Mouse (Mus musculus) kidney, postnatal 10 days (tissue): ENCODE data around the gene Olfr713.
A peak's percentile ranks its signal among the peaks of the same experiment; 100 is the strongest.

Experiments used
- DNase-seq: peaks from one replicate; pipeline ENCODE4 v3.0.0; 2021; ENCODE audit warnings: mixed read lengths

Olfr713 gene

DNA sequence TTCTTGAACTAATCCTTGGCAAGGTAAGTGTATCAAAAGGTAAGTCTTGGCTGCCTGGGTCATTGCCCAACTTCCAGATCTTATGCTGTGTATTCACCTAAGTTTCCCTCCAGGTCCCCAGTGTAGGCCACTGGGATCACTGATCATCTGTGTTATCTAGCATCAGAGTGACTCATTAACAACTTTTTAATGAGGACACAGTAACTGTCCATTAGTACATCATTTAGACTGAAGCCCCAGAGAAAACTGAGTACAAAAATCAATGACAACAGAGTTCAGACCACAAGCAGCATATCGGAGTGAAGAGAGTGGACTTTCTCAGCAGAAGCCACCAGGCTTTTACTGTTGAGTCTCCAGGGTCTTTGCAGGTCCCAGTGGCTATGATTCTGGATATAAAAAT lies at the start of gene Olfr713:
Olfr713 (plus strand) TSS at position 301 of the 400 bp plus-strand sequence.
- no peak for DNase-seq

DNA sequence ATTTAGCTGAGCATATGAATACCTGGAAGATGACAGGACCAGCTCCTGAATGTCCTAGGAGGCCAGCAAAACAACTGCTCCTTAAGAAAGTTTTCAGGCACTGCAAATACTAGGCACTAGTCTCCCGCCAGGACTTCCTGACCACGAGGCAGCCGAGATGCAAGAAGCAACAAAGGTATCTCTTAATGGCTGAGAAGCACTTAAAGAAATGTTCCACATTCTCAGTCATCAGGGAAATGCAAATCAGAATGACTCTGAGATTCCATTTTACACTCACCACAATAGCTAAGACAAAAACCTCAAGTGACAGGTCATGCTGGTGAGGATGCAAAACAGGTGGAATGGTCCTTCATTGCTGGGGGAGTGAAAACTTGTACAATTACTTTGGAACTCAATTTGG lies 45.7 kb upstream of the Olfr713 start:
- no peak for DNase-seq

DNA sequence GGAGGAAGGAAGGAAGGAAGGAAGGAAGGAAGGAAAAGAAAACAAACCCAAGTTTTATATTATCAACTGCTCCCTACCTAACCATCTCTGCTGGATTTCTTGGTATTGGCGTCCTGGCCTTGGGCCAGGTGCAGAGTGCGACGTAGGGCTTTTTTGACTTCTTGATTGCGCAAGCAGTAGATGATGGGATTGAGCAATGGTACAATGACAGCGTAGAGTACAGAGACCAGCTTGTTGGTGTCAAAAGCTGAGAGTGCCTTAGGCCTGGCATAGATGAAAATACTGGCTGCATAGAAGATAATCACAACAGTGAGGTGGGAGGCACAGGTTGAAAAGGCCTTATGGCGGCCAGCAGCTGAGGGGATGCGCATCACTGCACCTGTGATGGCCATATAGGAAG lies 30.2 kb upstream of the Olfr713 start:
- no peak for DNase-seq

DNA sequence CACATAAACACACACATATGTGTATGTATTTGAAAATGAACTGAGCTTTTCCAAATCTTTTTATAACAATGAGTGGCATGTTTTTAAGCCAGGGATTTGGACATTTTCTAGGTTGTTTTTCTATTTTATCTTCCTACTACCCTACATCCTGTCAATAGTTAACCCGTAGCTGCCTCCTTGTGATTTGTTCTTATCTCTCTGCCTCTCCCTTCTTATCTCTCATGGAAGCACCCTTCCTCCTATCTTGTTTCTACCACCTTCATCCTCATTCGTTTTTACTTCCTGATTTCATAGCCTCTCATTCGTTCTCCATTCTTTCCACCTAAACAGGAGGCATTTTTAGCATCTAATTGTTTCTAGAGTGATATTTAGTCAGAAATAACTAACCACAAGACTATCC lies 26.8 kb upstream of the Olfr713 start:
- no peak for DNase-seq

DNA sequence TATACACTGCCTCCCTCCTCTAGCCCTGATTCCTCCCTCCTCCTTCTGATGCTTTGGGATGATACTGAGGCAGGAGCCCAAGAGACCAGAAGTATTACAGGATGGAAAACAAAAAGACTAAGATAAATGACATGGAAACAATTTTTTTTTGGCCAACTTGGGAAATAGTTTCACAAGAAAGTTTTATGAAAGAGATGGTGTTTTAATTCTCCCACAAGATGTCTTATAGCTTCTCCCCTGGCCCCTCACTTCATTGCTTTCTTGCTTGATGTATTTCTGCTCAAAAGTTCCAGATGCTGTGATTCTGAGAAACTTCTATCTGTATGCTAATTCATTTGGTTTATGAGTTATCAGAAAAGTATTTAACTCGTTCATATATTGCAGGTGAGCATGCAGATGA lies 25.0 kb upstream of the Olfr713 start, which contains the start of gene Olfr2:
Olfr2 (minus strand) TSS at position 101 of the 400 bp plus-strand sequence.
- DNase-seq: no peak

DNA sequence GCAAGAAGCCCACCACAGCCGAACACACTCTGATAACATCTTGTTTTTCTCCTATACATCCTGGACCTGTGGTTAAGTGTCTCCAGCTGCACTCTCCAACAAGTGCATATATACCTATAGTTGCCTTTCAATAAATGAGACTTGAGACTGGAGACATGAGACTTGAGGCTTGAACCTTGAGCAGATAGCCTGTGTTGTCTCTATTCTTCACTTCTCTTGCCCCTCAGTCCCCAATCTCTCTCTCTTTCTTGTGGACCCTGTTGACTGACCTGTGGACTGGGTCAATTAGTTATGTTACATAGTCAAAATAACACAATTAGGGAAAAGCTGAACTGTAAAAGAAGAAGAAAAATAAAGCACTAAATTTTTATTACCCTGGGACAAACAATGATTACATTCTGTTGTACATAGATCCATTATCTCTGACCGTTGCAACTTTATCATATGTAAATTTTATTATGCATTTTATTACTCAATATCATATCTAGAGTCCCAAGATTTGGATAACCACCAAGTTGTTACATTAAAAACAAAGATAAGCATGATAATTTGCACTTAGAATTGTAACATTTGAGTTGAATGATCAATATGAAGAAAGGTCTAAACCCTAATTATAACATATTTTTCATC lies 9.1 kb downstream of the Olfr713 start:
- no peak for DNase-seq

DNA sequence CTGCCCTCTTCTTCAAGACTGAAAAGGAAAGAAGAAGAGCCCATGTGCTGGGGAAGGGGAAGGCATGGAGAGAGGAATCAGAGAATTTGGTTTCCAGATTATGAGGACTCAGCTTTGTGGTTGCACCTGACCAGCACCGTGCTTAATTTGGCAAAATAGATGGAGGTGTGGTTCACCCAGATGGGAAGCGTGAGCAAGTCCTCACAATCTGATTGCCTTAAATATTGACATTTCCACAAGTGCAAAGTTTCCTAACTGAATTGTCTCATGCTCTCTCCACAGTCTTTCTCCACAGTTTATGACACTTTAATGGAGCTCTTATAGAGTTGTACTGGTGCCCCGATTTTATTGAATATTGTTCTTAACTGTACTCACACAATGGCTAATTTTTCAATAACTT lies 12.2 kb downstream of the Olfr713 start:
- DNase-seq: no peak

DNA sequence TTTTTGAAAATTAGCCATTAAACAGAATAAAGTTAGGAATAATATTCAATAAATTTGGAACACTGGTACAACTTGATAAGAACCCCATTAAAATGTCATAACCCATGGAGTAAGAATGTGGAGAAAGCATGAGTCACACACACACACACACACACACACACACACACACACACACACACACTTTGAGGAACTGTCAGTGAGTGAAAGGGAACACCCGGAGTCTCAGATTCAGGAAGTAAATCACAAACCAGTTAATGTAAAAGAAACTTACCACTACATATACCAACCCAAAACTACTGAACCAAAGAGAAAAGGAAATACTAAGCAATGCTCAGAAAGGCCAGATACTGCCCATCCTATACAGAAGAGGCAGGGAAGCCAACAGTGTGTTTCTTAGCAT lies 13.4 kb downstream of the Olfr713 start:
- DNase-seq: no peak

DNA sequence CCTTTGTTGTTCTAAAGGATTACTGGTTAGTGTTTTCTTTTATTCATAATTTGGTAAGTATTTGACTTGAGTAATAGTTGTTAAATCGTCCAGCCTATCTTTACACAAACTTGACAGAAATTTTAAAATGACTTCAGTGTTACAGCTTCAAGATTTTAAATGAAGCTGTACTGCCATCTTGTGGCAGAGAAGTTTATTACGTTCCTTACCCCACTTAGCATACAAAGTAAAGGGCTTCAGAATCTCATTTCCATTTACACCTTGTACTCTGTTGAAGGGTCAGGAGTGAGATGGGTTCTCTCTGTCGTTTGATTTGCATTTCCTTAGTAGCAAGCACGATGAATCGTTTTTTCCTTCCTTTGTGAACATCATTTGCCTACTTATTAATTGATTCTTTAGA lies 14.9 kb downstream of the Olfr713 start:
- peak; percentile 33 for DNase-seq

DNA sequence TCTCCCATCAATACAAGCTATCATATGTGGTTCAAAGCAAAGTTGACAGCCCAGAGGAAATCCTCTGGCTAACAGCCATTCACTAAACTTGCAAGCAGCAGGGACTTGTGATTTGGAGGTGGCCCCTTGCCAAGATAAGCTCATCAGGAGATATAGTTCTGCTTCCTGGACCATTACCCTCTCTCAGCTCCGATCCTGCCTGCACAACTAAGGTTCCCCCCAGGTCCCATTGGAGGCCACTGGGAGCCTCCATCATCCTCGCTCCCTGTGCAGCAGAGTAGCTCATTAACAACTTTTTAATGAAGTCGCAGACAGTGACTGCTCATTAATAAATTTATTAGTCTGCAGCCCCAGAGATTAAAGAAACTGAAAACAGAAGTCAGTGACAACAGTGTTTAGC lies 16.6 kb downstream of the Olfr713 start:
- DNase-seq: no peak

DNA sequence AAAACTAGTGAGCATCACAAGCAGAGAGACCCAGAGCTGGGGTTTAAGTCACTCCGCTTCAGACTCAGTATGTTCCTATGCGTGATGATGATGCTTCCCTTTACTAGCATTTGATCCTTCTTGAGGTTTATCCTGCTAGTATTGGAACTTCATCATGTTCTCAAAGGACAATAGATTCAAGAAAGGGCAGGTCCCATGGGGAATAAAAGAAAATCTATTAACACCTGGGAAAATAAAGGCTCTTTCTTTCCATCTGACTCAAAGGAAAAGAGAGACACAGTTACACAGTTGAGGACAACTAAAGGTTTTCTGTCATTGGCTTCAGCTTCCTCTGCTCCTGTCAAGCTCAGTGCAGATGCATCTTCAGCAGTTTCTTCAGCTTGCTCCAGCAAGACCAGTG lies 39.7 kb downstream of the Olfr713 start, which contains the start of gene Olfr714:
Olfr714 (plus strand) TSS at position 301 of the 400 bp plus-strand sequence.
- DNase-seq: no peak
